Mouse (Mus musculus) heart, adult 2 months (tissue): ENCODE data around the gene Olfr1395.

Source experiments
- CTCF ChIP-seq: fragments of 200-600 bp; IDR thresholded peaks from 2 replicates; pipeline ENCODE4 v1.8.1; 2022; ENCODE audit warnings: antibody characterized with exemption, mild to moderate bottlenecking, moderate library complexity
- EP300 ChIP-seq: fragments of 200-500 bp; IDR thresholded peaks from 2 replicates; pipeline ENCODE4 v1.6.1; 2011; ENCODE audit warnings: low read depth, low read length, control low read depth; ENCODE audit not compliant: insufficient read depth

DNA sequence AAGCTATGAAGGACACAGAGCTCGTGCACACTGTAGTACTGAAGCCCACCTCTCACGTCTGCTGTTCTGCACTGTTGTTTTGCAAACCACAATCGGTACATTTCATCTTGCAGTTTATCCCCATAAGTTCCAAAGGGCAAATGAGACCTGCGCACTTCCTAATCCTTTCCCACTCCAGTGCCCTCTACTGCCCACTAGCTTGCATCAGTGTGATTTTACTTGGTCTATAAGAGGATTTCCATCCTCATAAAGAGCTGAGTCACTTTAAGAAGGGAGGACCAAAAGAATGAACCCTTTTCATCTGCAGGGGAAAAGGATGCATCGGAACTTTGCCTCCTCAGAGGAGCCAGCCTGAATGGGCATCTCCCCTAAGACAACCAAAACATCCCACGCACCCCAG, 44.4 kb downstream of the Olfr1395 start:
- TF ChIP-seq CTCF: peak; percentile 70
- no peak for TF ChIP-seq EP300
